Mouse (Mus musculus) bone marrow macrophage, adult 2 months (primary cell): ENCODE measurements around the gene Foxl1.

Source experiments
- CTCF ChIP-seq: IDR thresholded peaks from 2 replicates; pipeline ENCODE4 v1.5.1; 2012; ENCODE audit warnings: low read depth, mild to moderate bottlenecking, low read length, moderate library complexity
- POLR2A ChIP-seq: IDR thresholded peaks from 2 replicates; pipeline ENCODE4 v1.6.1; 2012; ENCODE audit warnings: mild to moderate bottlenecking, low read depth, low read length, borderline replicate concordance

GRCm38 (mm10) chr8:121117906-121118305 is 9.8 kb upstream of the Foxl1 start:
- TF ChIP-seq POLR2A (no peak), CTCF (no peak)
